12 mouse cellular contexts compared by ENCODE assay signal in genomic region chr10:121956505-121956904, GRCm38 (mm10).
DNase-seq lines count a peak whose midpoint lies in the region; ATAC-seq lines count a peak whose summit lies in the region.
"Had no signal": no experiment of that assay in that cellular context is flagged by ENCODE, and none has a peak within 500 bp of the region (broad histone marks: within the 10 kb centered on the region; RNA-seq: fewer than 3 reads in every experiment).

No protein-coding gene starts in this region.

- H3K36me3 ChIP-seq in midbrain, embryonic 14.5 days (ENCODE audit: control insufficient read depth, insufficient read depth, low read length): no peaks in the 10 kb centered on the region
- H3K36me3 ChIP-seq in midbrain, embryonic 13.5 days: no peaks in the 10 kb centered on the region
- H3K36me3 ChIP-seq in hindbrain, embryonic 12.5 days: no peaks in the 10 kb centered on the region
- H3K36me3 ChIP-seq in heart, embryonic 10.5 days: no peaks in the 10 kb centered on the region
- H3K36me3 ChIP-seq: embryonic facial prominence, embryonic 15.5 days; midbrain, embryonic 12.5 days had no signal

- H3K4me1 ChIP-seq in midbrain, embryonic 14.5 days (ENCODE audit: control insufficient read depth, insufficient read depth, low read length): peaks cover 10% of the 10 kb centered on the region
- peaks cover 21% of the 10 kb centered on the region for H3K4me1 ChIP-seq in midbrain, embryonic 13.5 days (replicated peaks)
- H3K4me1 ChIP-seq in hindbrain, embryonic 12.5 days: peaks cover 32% of the 10 kb centered on the region
- peaks cover 17% of the 10 kb centered on the region; the same call in 1 of the 2 replicates for H3K4me1 ChIP-seq in heart, embryonic 10.5 days
- H3K4me1 ChIP-seq: midbrain, embryonic 12.5 days had no signal

- no peak for DNase-seq in midbrain, embryonic 14.5 days
- peak; percentile 36 to 38 for DNase-seq in layer of hippocampus, postnatal 25 days (ENCODE audit: extremely low spot score in 1 of 2, low spot score in 1 of 2)
- DNase-seq in right cerebral cortex, postnatal 4 days: peak; percentile 33
- no peak for DNase-seq in gastrocnemius, postnatal 36 days
- no peak for DNase-seq in heart, embryonic 10.5 days (ENCODE audit: low spot score)
- DNase-seq: cerebellum, adult 9-11 months; heart, adult 11 months; liver, postnatal 0 days had no signal

- no peak for ATAC-seq in midbrain, embryonic 14.5 days (ENCODE audit: low FRiP score, low TSS enrichment)
- no peak for ATAC-seq in midbrain, embryonic 13.5 days
- ATAC-seq in hindbrain, embryonic 12.5 days (ENCODE audit: low FRiP score): no peak
- ATAC-seq: liver, postnatal 0 days had no signal

- H3K4me3 ChIP-seq in midbrain, embryonic 14.5 days (replicated peaks; ENCODE audit: low read depth, low read length): no peak overlapping the region
- H3K4me3 ChIP-seq in midbrain, embryonic 13.5 days (replicated peaks): no peak overlapping the region
- H3K4me3 ChIP-seq in hindbrain, embryonic 12.5 days: no peak overlapping the region
- no peak overlapping the region for H3K4me3 ChIP-seq in heart, embryonic 10.5 days
- H3K4me3 ChIP-seq: embryonic facial prominence, embryonic 15.5 days; midbrain, embryonic 12.5 days had no signal

- H3K4me2 ChIP-seq in midbrain, embryonic 14.5 days (ENCODE audit: low read length): no peak overlapping the region
- H3K4me2 ChIP-seq in midbrain, embryonic 13.5 days (replicated peaks): no peak overlapping the region
- H3K4me2 ChIP-seq in hindbrain, embryonic 12.5 days (replicated peaks): no peak overlapping the region
- H3K4me2 ChIP-seq: embryonic facial prominence, embryonic 15.5 days; midbrain, embryonic 12.5 days had no signal

- 71% methylated on average over 11 of the region's 11 CpGs for WGBS in midbrain, embryonic 14.5 days
- 68% methylated on average over 11 of the region's 11 CpGs for WGBS in midbrain, embryonic 13.5 days
- WGBS in hindbrain, embryonic 12.5 days: 75% methylated on average over 11 of the region's 11 CpGs
- WGBS in heart, embryonic 10.5 days: 81% methylated on average over 11 of the region's 11 CpGs

- intact Hi-C loops in gastrocnemius, postnatal 36 days (cut with DNase I): no loop called here

- H3K27me3 ChIP-seq in midbrain, embryonic 14.5 days (ENCODE audit: control insufficient read depth, insufficient read depth, low read length): no peaks in the 10 kb centered on the region
- no peaks in the 10 kb centered on the region for H3K27me3 ChIP-seq in midbrain, embryonic 13.5 days
- no peaks in the 10 kb centered on the region for H3K27me3 ChIP-seq in hindbrain, embryonic 12.5 days
- H3K27me3 ChIP-seq in heart, embryonic 10.5 days (ENCODE audit: insufficient read depth, poor library complexity, severe bottlenecking): no peaks in the 10 kb centered on the region
- H3K27me3 ChIP-seq: embryonic facial prominence, embryonic 15.5 days; midbrain, embryonic 12.5 days had no signal

- peak overlapping the region; percentile 55 for H3K27ac ChIP-seq in midbrain, embryonic 14.5 days (replicated peaks; ENCODE audit: low read depth, low read length)
- H3K27ac ChIP-seq in midbrain, embryonic 13.5 days: no peak overlapping the region
- H3K27ac ChIP-seq in hindbrain, embryonic 12.5 days: peak overlapping the region; percentile 64
- H3K27ac ChIP-seq in heart, embryonic 10.5 days: no peak overlapping the region
- H3K27ac ChIP-seq: embryonic facial prominence, embryonic 15.5 days; midbrain, embryonic 12.5 days had no signal

- H3K9ac ChIP-seq in midbrain, embryonic 14.5 days (replicated peaks; ENCODE audit: low read length): no peak overlapping the region
- no peak overlapping the region for H3K9ac ChIP-seq in midbrain, embryonic 13.5 days (replicated peaks)
- H3K9ac ChIP-seq in hindbrain, embryonic 12.5 days: no peak overlapping the region
- H3K9ac ChIP-seq: embryonic facial prominence, embryonic 15.5 days; liver, postnatal 0 days; midbrain, embryonic 12.5 days had no signal

- H3K9me3 ChIP-seq in midbrain, embryonic 14.5 days (ENCODE audit: control insufficient read depth, low read length): no peaks in the 10 kb centered on the region
- no peaks in the 10 kb centered on the region for H3K9me3 ChIP-seq in midbrain, embryonic 13.5 days
- no peaks in the 10 kb centered on the region for H3K9me3 ChIP-seq in hindbrain, embryonic 12.5 days (replicated peaks)
- no peaks in the 10 kb centered on the region for H3K9me3 ChIP-seq in heart, embryonic 10.5 days
- H3K9me3 ChIP-seq: embryonic facial prominence, embryonic 15.5 days; midbrain, embryonic 12.5 days had no signal

Comparison
In these comparisons a context has a peak if more than half of its experiments do, and no peak if none do; other contexts are left out.
1. H3K27ac ChIP-seq: peak in midbrain, embryonic 14.5 days (single experiment) and hindbrain, embryonic 12.5 days (single experiment); none in midbrain, embryonic 13.5 days (single experiment) and heart, embryonic 10.5 days (single experiment).
2. DNase-seq: peak in layer of hippocampus, postnatal 25 days (2 of 2) and right cerebral cortex, postnatal 4 days (single experiment); none in midbrain, embryonic 14.5 days (single experiment), gastrocnemius, postnatal 36 days (0 of 2) and heart, embryonic 10.5 days (single experiment).